Mouse (Mus musculus) hindbrain, embryonic 13.5 days (tissue): ENCODE measurements at regions not wholly inside any gene's neighbourhood (a gene's known extent, or its start where the extent isn't known, plus 50 kb on each side); places are given as distances from the start of the nearest gene placed in this dataset.

Source experiments
- ATAC-seq: fragments of 200-750 bp; cut with Nextera tagmentation; 2 replicates; pipeline ENCODE4 v1.8.0; 2017; ENCODE audit warnings: moderate TSS enrichment; ENCODE audit not compliant: low FRiP score
- H3K27ac ChIP-seq: fragments of 300-500 bp; sonication (generic); 2 replicates; pipeline ENCODE4 v1.5.1; 2015; ENCODE audit warnings: inconsistent platforms, mild to moderate bottlenecking, moderate library complexity
- H3K27me3 ChIP-seq: fragments of 300-500 bp; sonication (generic); 2 replicates; pipeline ENCODE4 v1.6.1; 2015; ENCODE audit warnings: mild to moderate bottlenecking, inconsistent platforms
- H3K36me3 ChIP-seq: fragments of 300-500 bp; sonication (generic); 2 replicates; pipeline ENCODE4 v1.6.1; 2015; ENCODE audit warnings: mild to moderate bottlenecking, inconsistent platforms
- H3K4me1 ChIP-seq: fragments of 300-500 bp; sonication (generic); replicated peaks from 2 replicates; pipeline ENCODE4 v1.6.1; 2015; ENCODE audit warnings: inconsistent platforms
- H3K4me2 ChIP-seq: fragments of 300-500 bp; sonication (generic); 2 replicates; pipeline ENCODE4 v1.6.1; 2015; ENCODE audit warnings: inconsistent platforms, mild to moderate bottlenecking, moderate library complexity
- H3K4me3 ChIP-seq: fragments of 300-500 bp; sonication (generic); 2 replicates; pipeline ENCODE4 v1.5.1; 2015; ENCODE audit warnings: mild to moderate bottlenecking, inconsistent platforms
- H3K9ac ChIP-seq: fragments of 300-500 bp; sonication (generic); 2 replicates; pipeline ENCODE4 v1.6.1; 2015; ENCODE audit warnings: mild to moderate bottlenecking, inconsistent platforms
- H3K9me3 ChIP-seq: fragments of 300-500 bp; sonication (generic); 2 replicates; pipeline ENCODE4 v1.6.1; 2016; ENCODE audit warnings: inconsistent platforms
- WGBS: fragments of 180-500 bp; shearing (Covaris S2); methylation state at CpG from one replicate; pipeline ENCODE4 v1.1.7; 2015; 5-methylcytosine and 5-hydroxymethylcytosine counted together

DNA sequence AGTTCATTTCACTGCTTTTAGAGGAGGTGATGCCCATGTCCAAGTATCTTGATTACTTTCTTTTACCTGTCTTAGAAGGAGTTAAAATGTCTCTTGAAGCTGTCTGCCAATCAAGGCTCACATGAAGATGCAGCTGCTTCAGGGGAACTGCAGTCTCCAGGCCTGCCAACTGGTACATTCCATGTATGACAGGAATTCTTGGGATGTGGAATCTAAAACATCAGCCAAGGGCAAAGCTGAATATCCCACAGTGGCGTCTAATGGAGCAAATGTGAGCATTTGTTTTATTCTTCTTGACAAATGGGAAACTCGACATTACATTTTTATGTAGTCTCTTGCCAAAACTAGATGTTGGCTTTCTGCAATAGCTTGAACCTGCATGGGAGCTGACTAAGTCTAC lies 438.7 kb upstream of the Adamts5 start:
- H3K4me3 ChIP-seq, result no peak overlapping the region
- H3K9ac ChIP-seq, result no peak overlapping the region
- no peaks in the 10 kb centered on the region for H3K27me3 ChIP-seq
- H3K9me3 ChIP-seq, result no peaks in the 10 kb centered on the region
- no peak for ATAC-seq
- no peaks in the 10 kb centered on the region for H3K36me3 ChIP-seq
- H3K4me2 ChIP-seq, result no peak overlapping the region
- H3K27ac ChIP-seq, result no peak overlapping the region
- WGBS, result 85% methylated on average over 2 of the region's 2 CpGs
- H3K4me1 ChIP-seq, result no peaks in the 10 kb centered on the region

DNA sequence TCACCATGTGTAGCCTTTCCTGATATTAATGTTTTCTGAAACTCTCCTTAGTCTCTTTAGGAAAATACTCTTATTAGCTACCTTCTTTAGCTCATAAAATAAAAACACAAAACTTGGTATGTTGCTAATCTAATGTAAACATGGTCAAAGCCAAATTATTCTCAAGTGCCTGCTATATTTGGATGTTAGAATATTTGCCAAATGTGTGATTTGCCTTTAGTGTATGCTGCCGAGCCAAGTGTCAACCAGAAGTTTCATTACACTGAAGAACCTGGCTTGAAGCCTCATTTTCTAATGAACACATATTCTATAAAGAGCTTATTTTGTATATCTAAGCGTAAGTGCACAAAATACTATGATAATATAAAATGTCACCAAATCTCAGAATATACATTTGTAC lies 423.8 kb upstream of the Adamts5 start:
- no peaks in the 10 kb centered on the region for H3K27me3 ChIP-seq
- WGBS, result 85% methylated on average over 2 of the region's 2 CpGs
- H3K4me3 ChIP-seq, result no peak overlapping the region
- no peaks in the 10 kb centered on the region for H3K4me1 ChIP-seq
- H3K9me3 ChIP-seq, result no peaks in the 10 kb centered on the region
- no peak overlapping the region for H3K27ac ChIP-seq
- H3K9ac ChIP-seq, result no peak overlapping the region
- no peak overlapping the region for H3K4me2 ChIP-seq
- H3K36me3 ChIP-seq, result no peaks in the 10 kb centered on the region
- ATAC-seq, result no peak

DNA sequence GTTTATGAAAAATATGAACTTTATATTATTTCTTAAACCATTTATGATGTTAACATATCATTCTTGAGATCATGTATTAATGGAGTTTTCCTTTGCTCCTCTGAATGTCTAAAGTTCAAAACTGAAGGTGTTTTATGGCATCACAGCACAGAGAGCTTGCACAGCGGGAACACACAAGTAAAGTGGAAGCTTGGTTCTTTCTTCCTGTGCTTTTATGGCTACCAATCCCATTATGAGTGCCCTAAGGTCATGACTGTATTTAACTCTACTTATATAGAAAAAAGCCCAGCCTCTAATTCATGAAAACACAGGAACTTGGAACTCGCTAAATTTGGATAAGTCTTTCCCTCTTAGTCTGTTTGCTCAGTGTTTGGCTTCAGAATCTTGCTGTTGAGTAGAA lies 417.3 kb upstream of the Adamts5 start:
- no peaks in the 10 kb centered on the region for H3K9me3 ChIP-seq
- no peaks in the 10 kb centered on the region for H3K36me3 ChIP-seq
- 82% methylated on average over 2 of the region's 2 CpGs for WGBS
- no peaks in the 10 kb centered on the region for H3K27me3 ChIP-seq
- no peaks in the 10 kb centered on the region for H3K4me1 ChIP-seq
- no peak overlapping the region for H3K4me2 ChIP-seq
- no peak for ATAC-seq
- no peak overlapping the region for H3K27ac ChIP-seq
- no peak overlapping the region for H3K4me3 ChIP-seq
- H3K9ac ChIP-seq, result no peak overlapping the region

DNA sequence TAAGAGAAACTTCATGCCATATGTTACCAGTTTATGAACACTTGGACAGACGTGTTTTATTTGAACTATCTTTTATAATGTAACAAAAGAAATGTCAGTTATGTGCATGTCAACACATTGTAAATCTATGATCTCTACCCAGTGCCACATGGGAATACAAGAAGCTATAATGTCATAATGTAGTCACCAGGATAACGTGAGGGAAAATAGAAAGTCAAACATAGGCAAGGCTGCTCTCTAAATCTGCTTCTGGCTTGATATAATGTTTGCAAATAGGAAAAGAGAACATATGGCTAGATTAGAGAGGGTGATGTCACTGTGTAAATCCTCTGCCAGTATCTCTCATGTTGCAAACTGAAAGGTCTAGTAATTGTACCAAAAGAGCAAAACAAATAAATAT lies 408.1 kb upstream of the Adamts5 start:
- Histone ChIP-seq H3K4me3 (no peak overlapping the region), H3K9me3 (no peaks in the 10 kb centered on the region), H3K9ac (no peak overlapping the region), H3K36me3 (no peaks in the 10 kb centered on the region), H3K27ac (no peak overlapping the region), H3K4me2 (no peak overlapping the region), H3K4me1 (no peaks in the 10 kb centered on the region), H3K27me3 (no peaks in the 10 kb centered on the region)
- 71% methylated on average over 2 of the region's 2 CpGs for WGBS
- no peak for ATAC-seq

DNA sequence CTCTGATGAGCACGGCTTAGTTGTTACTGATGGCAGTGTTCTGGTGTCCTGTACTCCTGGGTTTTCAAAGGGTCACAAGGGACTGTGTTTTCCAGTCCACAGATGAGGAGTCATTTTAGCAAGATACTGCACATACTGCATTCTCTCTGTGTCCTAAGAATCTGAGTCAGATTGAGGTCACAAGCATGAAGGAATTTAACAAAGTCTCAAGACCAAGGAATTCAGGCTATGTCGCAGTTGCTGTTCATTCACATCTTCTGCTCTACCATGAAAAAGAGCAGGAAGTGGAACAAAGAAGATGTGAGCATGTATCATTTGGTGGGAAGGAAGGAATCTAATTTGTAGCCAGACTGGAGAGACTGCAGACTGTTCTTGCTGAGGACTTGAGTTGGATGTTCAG lies 402.2 kb upstream of the Adamts5 start:
- Histone ChIP-seq H3K4me1 (no peaks in the 10 kb centered on the region), H3K9ac (no peak overlapping the region), H3K36me3 (no peaks in the 10 kb centered on the region), H3K27ac (no peak overlapping the region), H3K4me3 (no peak overlapping the region), H3K9me3 (no peaks in the 10 kb centered on the region), H3K27me3 (no peaks in the 10 kb centered on the region), H3K4me2 (no peak overlapping the region)
- ATAC-seq, result no peak
- 90% methylated on average over 2 of the region's 2 CpGs for WGBS

DNA sequence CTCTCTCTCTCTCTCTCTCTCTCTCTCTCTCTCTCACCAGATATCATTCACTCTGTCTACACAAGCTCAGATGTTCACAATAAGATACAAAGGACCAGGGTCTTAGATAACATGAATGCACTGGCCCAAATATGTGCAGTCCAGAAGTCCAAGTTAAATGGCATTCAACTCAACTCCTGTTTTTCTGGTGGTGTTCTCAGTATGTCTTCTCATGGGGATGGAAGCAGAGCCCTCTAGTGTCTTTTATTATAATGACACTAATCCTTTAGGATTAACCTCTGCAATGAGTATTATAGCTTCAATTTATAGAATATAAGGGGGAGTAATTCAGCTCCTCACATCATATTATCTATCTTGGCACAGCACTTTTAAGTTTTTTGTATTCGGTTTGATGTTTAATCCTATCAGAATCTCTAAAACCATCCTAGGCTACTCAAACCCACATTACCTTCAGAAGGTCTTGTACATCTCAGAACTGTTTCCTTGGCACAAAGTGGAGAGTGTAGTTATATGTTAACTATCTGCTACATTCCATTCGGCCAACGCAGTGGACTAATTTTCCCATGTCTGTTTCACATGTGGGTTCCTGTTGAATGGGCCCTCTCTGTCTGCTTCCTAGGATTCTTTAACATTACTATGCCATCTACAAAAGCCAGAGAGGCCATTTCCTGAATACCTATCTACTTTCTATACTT lies 401.0 kb upstream of the Adamts5 start:
- Histone ChIP-seq H3K9me3 (no peaks in the 10 kb centered on the region), H3K4me3 (no peak overlapping the region), H3K4me1 (no peaks in the 10 kb centered on the region), H3K4me2 (no peak overlapping the region), H3K27me3 (no peaks in the 10 kb centered on the region), H3K9ac (no peak overlapping the region), H3K27ac (no peak overlapping the region), H3K36me3 (no peaks in the 10 kb centered on the region)
- no peak for ATAC-seq
- 76% methylated on average over 3 of the region's 3 CpGs for WGBS

DNA sequence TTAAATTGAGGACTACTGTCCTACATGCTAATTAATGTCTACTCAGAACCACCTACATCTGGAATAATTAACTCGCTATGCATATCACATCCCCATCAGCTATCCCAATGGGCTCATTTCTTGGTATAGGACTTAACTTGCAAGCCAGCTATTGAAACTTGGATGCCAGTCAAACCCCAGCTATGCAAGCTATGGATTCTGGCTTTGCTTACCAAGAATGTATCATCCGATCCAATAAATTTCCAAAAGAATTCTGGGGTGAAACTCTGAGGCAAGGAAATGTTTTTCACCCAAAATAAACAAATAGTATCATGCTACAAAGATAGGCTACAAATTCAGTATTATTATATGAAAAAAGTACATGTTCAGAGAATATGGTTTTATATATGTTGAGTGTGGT lies 392.8 kb upstream of the Adamts5 start:
- H3K4me1 ChIP-seq, result no peaks in the 10 kb centered on the region
- H3K27ac ChIP-seq, result no peak overlapping the region
- H3K36me3 ChIP-seq, result no peaks in the 10 kb centered on the region
- H3K9ac ChIP-seq, result no peak overlapping the region
- H3K4me2 ChIP-seq, result no peak overlapping the region
- WGBS, result 93% methylated on average over 2 of the region's 2 CpGs
- no peaks in the 10 kb centered on the region for H3K27me3 ChIP-seq
- H3K4me3 ChIP-seq, result no peak overlapping the region
- no peak for ATAC-seq
- no peaks in the 10 kb centered on the region for H3K9me3 ChIP-seq

DNA sequence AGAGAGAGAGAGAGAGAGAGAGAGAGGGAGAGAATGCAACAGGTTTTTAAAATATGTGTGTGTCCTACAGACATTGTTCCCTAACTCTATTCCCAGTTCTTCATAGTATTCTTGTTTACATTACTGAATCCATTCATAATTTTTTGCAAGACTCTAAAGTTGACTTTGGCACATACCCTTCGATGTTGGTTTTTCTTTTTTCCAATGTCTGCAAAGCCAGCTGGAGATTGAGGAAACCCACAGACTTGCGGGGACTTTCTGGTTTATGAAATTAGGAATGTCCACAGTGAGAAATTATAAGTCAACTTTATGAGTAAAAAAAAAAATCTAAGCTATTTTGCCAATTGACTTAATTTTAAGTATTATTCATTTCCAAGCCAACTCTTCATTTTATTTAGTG lies 379.7 kb upstream of the Adamts5 start:
- Histone ChIP-seq H3K9ac (no peak overlapping the region), H3K4me2 (no peak overlapping the region), H3K27ac (no peak overlapping the region), H3K4me3 (no peak overlapping the region), H3K4me1 (no peaks in the 10 kb centered on the region), H3K9me3 (no peaks in the 10 kb centered on the region), H3K36me3 (no peaks in the 10 kb centered on the region), H3K27me3 (no peaks in the 10 kb centered on the region)
- no peak for ATAC-seq
- WGBS, result 84% methylated on average over 2 of the region's 2 CpGs

DNA sequence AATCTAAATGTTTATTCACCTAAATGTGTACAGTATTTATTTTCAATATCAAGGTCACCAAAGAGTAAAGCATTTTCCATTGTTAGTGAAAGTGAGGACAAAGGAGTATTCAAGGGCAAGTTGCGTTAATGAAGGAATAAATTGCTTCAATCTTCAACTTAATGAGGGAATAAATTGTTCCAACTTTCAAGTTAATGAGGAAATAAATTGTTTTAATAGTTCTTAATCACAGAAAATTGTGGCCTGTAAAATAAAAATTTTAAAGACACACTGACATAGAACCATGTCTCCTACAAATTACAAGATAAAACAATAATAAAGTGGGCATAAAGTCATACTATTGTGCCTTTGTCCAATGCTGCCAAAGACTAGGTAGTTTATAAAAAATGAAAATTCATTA lies 375.4 kb upstream of the Adamts5 start:
- Histone ChIP-seq H3K4me3 (no peak overlapping the region), H3K9ac (no peak overlapping the region), H3K4me2 (no peak overlapping the region), H3K9me3 (no peaks in the 10 kb centered on the region), H3K27ac (no peak overlapping the region), H3K36me3 (no peaks in the 10 kb centered on the region), H3K27me3 (no peaks in the 10 kb centered on the region), H3K4me1 (no peaks in the 10 kb centered on the region)
- WGBS, result 74% methylated on average over 1 of the region's 1 CpGs
- no peak for ATAC-seq

DNA sequence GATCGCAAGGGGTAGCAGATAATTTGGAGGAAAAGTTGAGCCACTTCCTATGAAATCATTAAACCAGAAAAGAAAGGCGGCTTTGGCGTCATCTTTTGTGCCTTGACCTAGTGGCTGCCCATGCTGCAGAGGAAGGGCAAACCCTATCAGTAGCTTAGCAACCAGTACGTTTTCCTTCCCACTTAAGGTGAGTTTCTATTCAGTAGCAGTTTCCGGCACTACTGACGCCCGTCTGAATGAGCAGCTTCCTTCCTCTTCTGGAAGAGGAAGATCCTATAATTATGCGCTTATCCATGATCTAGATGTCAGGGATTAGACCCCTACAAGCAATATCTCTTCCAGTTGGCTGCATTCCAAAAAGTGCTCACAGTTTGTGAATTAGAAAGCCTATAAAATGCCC lies 360.0 kb upstream of the Adamts5 start:
- Histone ChIP-seq H3K9me3 (no peaks in the 10 kb centered on the region), H3K36me3 (no peaks in the 10 kb centered on the region), H3K4me1 (no peaks in the 10 kb centered on the region; the same call in 1 of the 2 replicates), H3K4me3 (no peak overlapping the region), H3K27me3 (no peaks in the 10 kb centered on the region), H3K27ac (no peak overlapping the region), H3K9ac (no peak overlapping the region), H3K4me2 (no peak overlapping the region)
- no peak for ATAC-seq
- WGBS, result 61% methylated on average over 8 of the region's 8 CpGs

DNA sequence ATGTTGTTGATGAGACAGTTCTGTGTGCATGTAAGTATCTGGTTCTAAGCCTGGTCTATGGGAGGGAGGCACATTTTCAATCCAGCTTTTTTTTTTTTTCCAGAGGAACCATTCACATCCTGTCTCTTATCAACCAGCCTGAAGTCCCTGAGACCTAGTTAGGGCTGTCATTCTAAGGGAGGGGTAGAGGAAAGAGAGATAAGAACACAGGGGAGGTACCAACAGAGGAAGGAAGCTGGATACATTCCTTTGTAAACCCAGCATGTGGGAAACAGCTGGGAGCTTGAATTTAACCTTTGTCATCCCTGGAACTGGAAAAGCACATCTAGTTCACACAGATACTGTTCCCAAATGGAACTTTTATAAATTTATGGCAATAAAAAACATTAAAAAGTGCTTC lies 351.0 kb upstream of the Adamts5 start:
- Histone ChIP-seq H3K27ac (no peak overlapping the region), H3K4me3 (no peak overlapping the region), H3K9me3 (no peaks in the 10 kb centered on the region), H3K4me1 (no peaks in the 10 kb centered on the region), H3K9ac (no peak overlapping the region), H3K36me3 (no peaks in the 10 kb centered on the region), H3K4me2 (no peak overlapping the region), H3K27me3 (no peaks in the 10 kb centered on the region)
- no peak for ATAC-seq

DNA sequence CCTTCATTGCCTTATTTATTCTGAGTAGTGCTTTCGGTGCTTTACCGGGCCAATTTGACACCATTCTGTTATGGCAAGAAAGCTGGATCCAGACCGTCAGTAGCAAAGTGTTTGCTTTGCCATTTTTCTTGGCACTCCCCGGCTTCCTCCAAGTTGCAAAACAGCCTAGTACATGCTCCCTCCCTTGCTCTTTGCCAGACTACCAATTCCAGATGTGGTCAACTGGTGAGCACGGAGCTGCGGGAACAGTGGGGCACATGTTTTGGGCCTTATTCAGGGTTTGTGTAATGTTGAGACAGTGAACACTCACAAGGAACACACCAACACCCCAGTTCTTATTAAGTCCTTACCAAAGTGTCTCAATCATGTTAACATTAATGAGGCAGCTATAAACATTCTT lies 348.4 kb upstream of the Adamts5 start:
- Histone ChIP-seq H3K27ac (no peak overlapping the region), H3K9ac (no peak overlapping the region), H3K4me2 (no peak overlapping the region), H3K4me3 (no peak overlapping the region), H3K9me3 (no peaks in the 10 kb centered on the region), H3K4me1 (no peaks in the 10 kb centered on the region), H3K27me3 (no peaks in the 10 kb centered on the region), H3K36me3 (no peaks in the 10 kb centered on the region)
- ATAC-seq, result no peak
- WGBS, result 88% methylated on average over 6 of the region's 6 CpGs

DNA sequence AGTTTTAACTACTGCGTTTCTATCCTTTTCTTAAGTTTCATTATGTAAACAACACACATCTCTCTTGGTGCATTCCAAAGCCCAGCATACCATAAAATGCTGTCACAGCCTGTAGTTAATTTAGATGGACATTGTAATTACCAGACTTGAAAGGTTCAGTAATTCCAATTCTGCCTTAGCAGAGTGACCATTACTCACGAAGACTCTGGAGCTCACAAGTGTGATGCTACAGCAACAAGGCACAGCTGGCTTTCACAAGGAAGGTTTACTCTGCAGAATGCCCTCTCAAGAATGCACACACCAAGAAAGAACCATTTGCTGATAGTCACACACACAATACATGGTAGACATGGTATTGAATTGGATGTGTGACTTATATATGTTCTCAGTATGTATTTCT lies 342.6 kb upstream of the Adamts5 start:
- Histone ChIP-seq H3K4me2 (no peak overlapping the region), H3K4me3 (no peak overlapping the region), H3K36me3 (no peaks in the 10 kb centered on the region), H3K9ac (no peak overlapping the region), H3K9me3 (no peaks in the 10 kb centered on the region), H3K27me3 (no peaks in the 10 kb centered on the region), H3K4me1 (no peaks in the 10 kb centered on the region), H3K27ac (no peak overlapping the region)
- no peak for ATAC-seq
- 74% methylated on average over 2 of the region's 2 CpGs for WGBS
